Comparison of ENCODE assay signal across 13 mouse cellular contexts in the genomic region with DNA sequence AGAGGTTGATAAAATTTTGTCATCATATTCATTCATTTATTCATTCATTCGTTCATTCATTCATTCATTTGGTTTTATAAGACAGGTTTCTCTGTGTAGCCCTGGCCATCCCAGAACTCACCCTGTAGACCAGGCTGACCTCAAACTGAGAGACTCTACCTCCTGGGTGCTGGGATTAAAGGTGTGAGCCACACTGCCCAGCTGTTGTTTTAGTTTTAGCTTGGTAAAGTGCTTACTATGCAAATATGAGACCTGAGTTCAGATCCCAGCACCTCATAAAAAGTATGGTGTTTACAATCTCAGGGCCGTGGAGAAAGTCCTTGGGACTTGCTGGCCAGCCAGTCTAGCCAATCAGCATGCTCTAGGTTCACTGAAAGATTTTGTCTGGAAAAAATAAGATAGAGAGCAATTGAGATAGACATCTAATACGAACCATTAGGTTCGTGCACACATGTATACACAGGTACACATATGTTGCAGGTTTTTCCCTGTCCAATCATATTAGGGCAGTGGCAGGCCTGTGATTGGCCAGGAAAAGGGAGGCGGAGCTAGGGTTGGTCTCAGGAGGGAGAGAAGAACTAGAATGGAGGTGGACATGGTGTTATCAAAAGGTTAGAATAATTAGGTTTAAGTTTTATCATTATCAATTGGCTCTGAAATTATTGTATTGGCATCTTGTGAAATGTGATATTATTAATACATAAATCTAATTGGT.
"Had no signal": no experiment of that assay in that cellular context is flagged by ENCODE, and none has a peak within 500 bp of the region (broad histone marks: within the 10 kb centered on the region; RNA-seq: fewer than 3 reads in every experiment).

No protein-coding gene starts in this region.

- ATAC-seq: midbrain, embryonic 13.5 days; midbrain, embryonic 15.5 days had no signal

- H3K4me3 ChIP-seq: megakaryocyte, embryonic 14.5 days; midbrain, embryonic 13.5 days; midbrain, embryonic 15.5 days; neural tube, embryonic 12.5 days had no signal

- H3K4me2 ChIP-seq: lung, embryonic 14.5 days; midbrain, embryonic 11.5 days; midbrain, embryonic 13.5 days; midbrain, embryonic 15.5 days; neural tube, embryonic 12.5 days had no signal

- H3K27ac ChIP-seq: macrophage; midbrain, embryonic 13.5 days; midbrain, embryonic 15.5 days; neural tube, embryonic 12.5 days had no signal

- H3K27me3 ChIP-seq: megakaryocyte, embryonic 14.5 days; midbrain, embryonic 13.5 days; midbrain, embryonic 15.5 days; neural tube, embryonic 12.5 days had no signal

- H3K9ac ChIP-seq: lung, embryonic 14.5 days; midbrain, embryonic 13.5 days; midbrain, embryonic 15.5 days; neural tube, embryonic 12.5 days had no signal

- H3K36me3 ChIP-seq: midbrain, embryonic 13.5 days; midbrain, embryonic 15.5 days; neural tube, embryonic 12.5 days had no signal

- H3K9me3 ChIP-seq: megakaryocyte, embryonic 14.5 days; midbrain, embryonic 13.5 days; midbrain, embryonic 15.5 days; neural tube, embryonic 12.5 days had no signal

- H3K4me1 ChIP-seq: neural tube, embryonic 12.5 days had no signal

- DNase-seq: lung, adult 18-20 months; lung, embryonic 14.5 days; lung, postnatal 10 days; right cerebral cortex, postnatal 14 days; thymus, adult 2 months; thymus, postnatal 25 days; thymus, postnatal 4 days had no signal
